Mouse (Mus musculus) liver, postnatal 0 days (tissue): ENCODE measurements around the gene Gm28035. TPM values are rescaled to one million over a fixed set of nuclear protein-coding genes. Genes with fewer than 3 reads are reported as not detected.

ENCODE experiments used
- ATAC-seq: fragments of 200-750 bp; cut with Nextera tagmentation; 2 replicates; pipeline ENCODE4 v1.8.0; 2017; ENCODE audit warnings: mild to moderate bottlenecking, moderate library complexity
- DNase-seq: peaks from one replicate; pipeline ENCODE4 v3.0.0-alpha.2; 2016
- H3K27ac ChIP-seq: fragments of 300-500 bp; sonication (generic); 2 replicates; pipeline ENCODE4 v1.5.1; 2014; ENCODE audit warnings: antibody characterized with exemption, moderate library complexity, mild to moderate bottlenecking, low read depth
- H3K27me3 ChIP-seq: fragments of 300-500 bp; sonication (generic); 2 replicates; pipeline ENCODE4 v1.6.1; 2014; ENCODE audit warnings: low read length, control low read depth, mixed read lengths; ENCODE audit not compliant: insufficient read depth
- H3K36me3 ChIP-seq: fragments of 300-500 bp; sonication (generic); replicated peaks from 2 replicates; pipeline ENCODE4 v1.6.1; 2014; ENCODE audit warnings: mild to moderate bottlenecking, control low read depth, low read length, moderate library complexity, mixed read lengths; ENCODE audit not compliant: insufficient read depth
- H3K4me1 ChIP-seq: fragments of 300-500 bp; sonication (generic); 2 replicates; pipeline ENCODE4 v1.6.1; 2014; ENCODE audit warnings: antibody characterized with exemption, mild to moderate bottlenecking, control low read depth; ENCODE audit not compliant: insufficient read depth
- H3K4me2 ChIP-seq: fragments of 300-500 bp; sonication (generic); 2 replicates; pipeline ENCODE4 v1.6.1; 2014; ENCODE audit warnings: low read depth, mild to moderate bottlenecking, low read length, moderate library complexity, mixed read lengths
- H3K4me3 ChIP-seq: fragments of 300-500 bp; sonication (generic); 2 replicates; pipeline ENCODE4 v1.5.1; 2014; ENCODE audit warnings: low read depth, low read length
- H3K9ac ChIP-seq: fragments of 300-500 bp; sonication (generic); replicated peaks from 2 replicates; pipeline ENCODE4 v1.6.1; 2014; ENCODE audit warnings: mild to moderate bottlenecking, moderate library complexity
- H3K9me3 ChIP-seq: fragments of 300-500 bp; sonication (generic); 2 replicates; pipeline ENCODE4 v1.6.1; 2016; ENCODE audit warnings: mild to moderate bottlenecking, control low read depth, low read length, mixed read lengths
- CTCF ChIP-seq: sonication (generic); IDR thresholded peaks from 2 replicates; pipeline ENCODE4 v1.5.1; 2016; ENCODE audit warnings: antibody characterized with exemption, low read depth
- EP300 ChIP-seq: IDR thresholded peaks from 2 replicates; pipeline ENCODE4 v1.6.1; 2016; ENCODE audit warnings: antibody characterized with exemption, low read depth, mild to moderate bottlenecking
- WGBS: fragments of 180-500 bp; shearing (Covaris S2); extraction: QIAGEN DNeasy Blood & Tissue Kit; methylation state at CpG from one replicate; pipeline ENCODE4 v1.1.7; 2014; ENCODE audit not compliant: insufficient replicate concordance; 5-methylcytosine and 5-hydroxymethylcytosine counted together
- polyA plus RNA-seq: library from polyadenylated mRNA; unstranded; fragments of >200 nt; fragmentation: Nextera tagmentation; extraction: Ambion mirVana; gene quantifications from 2 replicates; pipeline ENCODE4 v1.2.1, GENCODE M21; 2015

Gene Gm28035
- polyA plus RNA-seq, 1 experiment from 2014 or later, result 0.14 TPM

DNA sequence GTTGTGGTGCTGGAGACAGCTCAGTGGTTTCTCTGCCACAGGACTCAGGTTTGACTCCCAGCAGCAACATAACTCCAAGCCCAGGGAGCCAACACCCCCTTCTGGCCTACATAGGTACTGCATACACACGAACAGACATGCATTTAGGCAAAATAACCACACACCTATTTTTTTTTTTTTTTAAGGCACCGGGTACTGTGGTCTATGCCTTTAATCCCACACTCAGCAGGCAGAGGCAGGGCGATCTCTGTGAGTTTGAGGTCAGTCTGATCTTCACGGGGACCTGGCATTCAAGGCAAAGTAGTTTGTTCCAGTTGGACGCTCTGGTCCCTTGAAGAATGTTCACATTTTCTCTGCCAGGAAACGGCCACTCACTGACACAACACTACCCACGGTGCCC is 36.9 kb upstream of the Gm28035 start:
- H3K9me3 ChIP-seq, result no peaks in the 10 kb centered on the region
- ATAC-seq (no peak), DNase-seq (peak; percentile 71)
- 0 out of 2 replicates have a peak overlapping the region, but pooled peaks have one; percentile 18 for H3K9ac ChIP-seq
- peak overlapping the region; percentile 95 for H3K4me2 ChIP-seq
- WGBS, result 62% methylated on average over 7 of the region's 7 CpGs
- no peaks in the 10 kb centered on the region for H3K36me3 ChIP-seq
- peaks cover 21% of the 10 kb centered on the region for H3K4me1 ChIP-seq
- H3K27ac ChIP-seq, result 0 out of 2 replicates have a peak overlapping the region, but pooled peaks have one; percentile 8
- no peaks in the 10 kb centered on the region for H3K27me3 ChIP-seq
- no peak overlapping the region for H3K4me3 ChIP-seq
- TF ChIP-seq EP300 (no peak), CTCF (peak; percentile 80)

DNA sequence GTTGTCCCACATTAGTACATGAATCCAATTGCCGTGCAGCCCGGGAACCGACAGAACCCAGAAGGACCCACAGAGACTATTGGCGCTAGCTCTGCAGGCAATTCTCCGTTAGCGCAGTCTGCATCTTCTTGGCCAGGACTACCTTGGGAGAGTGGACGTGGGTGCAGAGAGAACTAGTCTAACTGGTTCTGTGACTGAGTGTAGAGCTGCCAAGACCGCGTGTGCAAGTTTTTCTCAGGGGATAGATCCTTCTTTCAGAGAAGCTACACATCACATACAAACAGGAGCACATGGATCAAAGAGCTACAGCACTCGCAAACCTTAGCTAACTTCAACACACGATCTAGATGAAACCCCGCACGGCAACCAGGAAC is 35.1 kb upstream of the Gm28035 start:
- H3K27ac ChIP-seq, result peak overlapping the region; percentile 93
- H3K4me1 ChIP-seq, result peaks cover 16% of the 10 kb centered on the region
- DNase-seq, result no peak
- no peaks in the 10 kb centered on the region for H3K27me3 ChIP-seq
- no peaks in the 10 kb centered on the region for H3K36me3 ChIP-seq
- no peaks in the 10 kb centered on the region for H3K9me3 ChIP-seq
- TF ChIP-seq EP300 (no peak), CTCF (no peak)
- ATAC-seq, result peak; percentile 13
- H3K4me2 ChIP-seq, result peak overlapping the region; percentile 95
- 3% methylated on average over 13 of the region's 13 CpGs for whole genome bisulfite sequencing
- peak overlapping the region; percentile 77 for H3K9ac ChIP-seq
- peak overlapping the region; percentile 80 for H3K4me3 ChIP-seq

DNA sequence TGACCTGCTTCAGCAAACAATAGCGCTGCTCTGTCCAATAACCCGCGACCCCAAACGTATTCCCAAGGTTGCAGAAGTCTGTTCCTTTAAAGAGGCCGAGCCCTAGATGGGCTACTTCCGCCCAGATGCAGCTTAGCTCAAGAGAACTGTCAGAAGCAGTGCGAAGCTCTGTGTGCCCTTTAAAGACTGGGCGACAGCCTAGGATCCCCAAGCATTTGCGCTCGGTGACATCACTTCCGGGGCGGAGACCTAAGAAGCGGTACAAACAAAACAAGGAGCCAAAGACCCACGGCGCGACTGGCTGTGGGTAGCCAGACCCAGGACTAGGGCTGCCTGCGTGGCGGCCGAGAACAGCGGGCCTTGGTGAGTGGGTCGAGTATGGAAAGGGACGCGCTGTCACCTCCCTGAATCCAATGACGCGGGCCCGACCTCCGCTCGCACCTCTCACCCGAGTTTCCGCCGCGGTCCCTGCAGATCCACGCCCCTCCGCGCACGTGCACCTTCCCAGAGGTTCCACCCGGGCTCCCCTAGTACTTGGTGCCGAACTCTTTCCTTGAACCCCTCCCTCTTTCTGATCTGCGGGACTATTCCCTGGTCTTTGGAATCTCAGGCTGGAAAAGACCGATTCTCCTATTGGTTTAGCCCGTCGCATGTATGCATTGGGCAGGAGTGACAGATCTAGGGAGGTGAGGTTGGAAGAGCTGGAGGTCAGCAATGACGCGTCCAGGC is 34.6 kb upstream of the Gm28035 start, which contains the start of gene Kyat1:
Gene Kyat1, minus strand, starts transcription at position 219 of the 729 bp plus-strand sequence.
- H3K9me3 ChIP-seq, result no peaks in the 10 kb centered on the region
- ATAC-seq (peak; percentile 88), DNase-seq (peak; percentile 94)
- H3K4me1 ChIP-seq, result peaks cover 16% of the 10 kb centered on the region
- H3K36me3 ChIP-seq, result no peaks in the 10 kb centered on the region
- peak within 1 kb of the TSS; percentile 95 for H3K4me2 ChIP-seq
- H3K4me3 ChIP-seq, result peak within 1 kb of the TSS; percentile 80
- no peaks in the 10 kb centered on the region for H3K27me3 ChIP-seq
- peak within 1 kb of the TSS; percentile 77 for H3K9ac ChIP-seq
- H3K27ac ChIP-seq, result peak within 1 kb of the TSS; percentile 93
- 1% methylated on average over 44 of the region's 44 CpGs for WGBS
- TF ChIP-seq CTCF, result no peak
- TF ChIP-seq EP300, result 0 out of 2 replicates have a peak, but pooled peaks have one; percentile 34

DNA sequence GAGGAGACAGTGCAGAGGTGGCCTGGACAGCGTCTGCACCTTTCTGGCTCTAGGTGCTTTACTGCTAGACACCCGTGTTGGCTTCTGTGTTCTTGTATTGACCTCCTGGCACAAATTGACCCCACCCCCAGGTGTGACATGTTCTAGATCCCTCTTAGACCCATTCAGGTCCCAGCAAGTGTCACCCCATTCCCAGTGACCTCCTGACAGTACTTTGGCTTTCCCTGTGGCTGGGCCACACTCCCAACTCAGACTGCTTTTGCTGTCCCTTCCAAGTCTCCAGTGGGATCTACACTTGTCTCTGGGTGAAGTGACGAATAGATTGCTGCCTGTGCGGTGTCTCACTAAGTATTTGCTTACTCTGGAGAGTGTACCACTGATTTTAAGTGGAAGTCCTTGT is 33.0 kb upstream of the Gm28035 start:
- Histone ChIP-seq H3K4me2 (no peak overlapping the region), H3K36me3 (no peaks in the 10 kb centered on the region), H3K9ac (no peak overlapping the region), H3K4me3 (no peak overlapping the region), H3K9me3 (no peaks in the 10 kb centered on the region), H3K27me3 (no peaks in the 10 kb centered on the region), H3K4me1 (peaks cover 20% of the 10 kb centered on the region), H3K27ac (no peak overlapping the region)
- 75% methylated on average over 4 of the region's 4 CpGs for WGBS
- TF ChIP-seq EP300 (no peak), CTCF (no peak)
- ATAC-seq (no peak), DNase-seq (no peak)

DNA sequence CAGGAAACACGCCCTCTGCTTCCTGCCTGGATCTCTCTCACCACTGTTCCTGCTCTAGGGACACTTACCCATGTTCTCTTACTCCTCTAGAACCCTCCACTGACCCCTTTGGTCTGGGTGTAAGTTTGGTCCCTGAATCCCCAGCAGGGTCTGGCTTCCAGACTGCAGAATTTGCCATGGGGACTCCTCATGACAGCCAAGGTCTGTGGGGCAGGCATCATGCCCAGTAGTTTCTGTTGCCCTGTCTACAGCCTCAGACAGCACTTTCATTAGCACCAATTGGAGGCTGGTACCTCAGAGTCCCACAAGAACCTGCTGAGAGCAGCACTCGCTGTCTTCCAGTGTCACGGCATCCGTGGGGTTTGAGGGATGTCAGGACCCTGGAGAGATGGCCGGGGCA is 32.5 kb upstream of the Gm28035 start:
- peaks cover 24% of the 10 kb centered on the region for H3K4me1 ChIP-seq
- TF ChIP-seq EP300 (no peak), CTCF (no peak)
- no peak overlapping the region for H3K9ac ChIP-seq
- 72% methylated on average over 5 of the region's 5 CpGs for WGBS
- no peak overlapping the region for H3K4me3 ChIP-seq
- no peak overlapping the region for H3K27ac ChIP-seq
- no peaks in the 10 kb centered on the region for H3K27me3 ChIP-seq
- ATAC-seq, result no peak
- no peaks in the 10 kb centered on the region for H3K36me3 ChIP-seq
- H3K4me2 ChIP-seq, result no peak overlapping the region
- H3K9me3 ChIP-seq, result no peaks in the 10 kb centered on the region
- DNase-seq, result no peak

DNA sequence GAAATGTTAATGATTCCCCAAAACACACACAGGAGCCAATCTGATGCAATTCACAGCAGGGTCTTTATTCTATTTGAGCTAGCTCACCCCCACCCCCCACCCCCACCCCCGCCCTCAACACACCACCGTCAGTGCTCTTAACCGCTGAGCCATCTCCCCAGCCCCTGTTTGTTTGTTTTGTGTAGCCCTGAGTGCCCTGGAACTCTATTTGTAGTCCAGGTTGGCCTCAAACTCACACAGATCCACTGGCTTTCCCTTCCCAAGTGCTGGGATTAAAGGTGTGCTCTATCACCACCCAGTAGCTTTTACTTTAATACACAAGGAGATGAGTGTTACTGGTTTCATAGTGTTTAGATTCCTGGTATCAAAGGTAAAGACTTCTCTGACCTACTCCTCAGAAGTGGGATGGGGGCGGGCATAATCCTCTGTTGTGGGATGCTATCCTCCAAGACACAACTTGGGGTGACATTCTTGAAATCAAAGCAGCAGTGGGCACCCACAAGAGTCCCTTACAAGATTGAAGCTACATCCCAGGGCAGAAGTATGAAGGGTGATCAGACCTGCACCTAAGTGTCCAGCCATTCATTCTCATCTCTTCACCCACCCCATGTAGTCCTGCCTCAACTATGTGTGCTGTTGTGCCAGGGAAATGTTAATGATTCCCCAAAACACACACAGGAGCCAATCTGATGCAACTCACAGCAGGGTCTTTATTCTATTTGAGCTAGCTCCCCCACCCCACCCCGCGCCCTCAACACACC is 28.8 kb upstream of the Gm28035 start:
- Histone ChIP-seq H3K27me3 (no peaks in the 10 kb centered on the region), H3K9ac (no peak overlapping the region), H3K4me1 (peaks cover 18% of the 10 kb centered on the region), H3K9me3 (no peaks in the 10 kb centered on the region), H3K27ac (peak overlapping the region; percentile 85), H3K4me3 (no peak overlapping the region), H3K4me2 (no peak overlapping the region; the same call in 1 of the 2 replicates), H3K36me3 (no peaks in the 10 kb centered on the region)
- DNase-seq, result no peak
- TF ChIP-seq CTCF (no peak), EP300 (no peak)
- ATAC-seq, result peak; percentile 56
- 70% methylated on average over 6 of the region's 6 CpGs for WGBS
